Mouse (Mus musculus) neutrophil, adult 5-6 weeks (primary cell): ENCODE measurements around the gene Ddx39. TPM values are rescaled to one million over a fixed set of nuclear protein-coding genes. Genes with fewer than 3 reads are reported as not detected.
A peak's percentile ranks its signal among the peaks of the same experiment; 100 is the strongest.

Experiments used
- ATAC-seq: fragments of 151-379, 151-347 bp; 2 replicates; pipeline ENCODE4 v1.8.0; 2017; ENCODE audit warnings: mild to moderate bottlenecking, moderate TSS enrichment; ENCODE audit not compliant: insufficient number of reproducible peaks, poor library complexity, low FRiP score, severe bottlenecking; ENCODE audit errors: extremely low read depth
- total RNA-seq: library from RNA; stranded (forward); fragments of 200-1000 nt; gene quantifications from 2 replicates; pipeline ENCODE4 v1.2.3, GENCODE M21; 2017

The Ddx39 gene
- 47.5 and 56.8 TPM in 2 replicates for total RNA-seq

GRCm38 (mm10) chr8:83715031-83715690 is at the start of gene Ddx39:
TSS of gene Ddx39 (plus strand) at chr8:83715177.
- peak; percentile 87 for ATAC-seq

GRCm38 (mm10) chr8:83665969-83666865 is 48.8 kb upstream of the Ddx39 start, which contains the start of gene Ptger1:
TSS of gene Ptger1 (plus strand) at chr8:83666678.
- ATAC-seq = no peak

- ATAC-seq = no peak
Measured at GRCm38 (mm10) chr8:83666866-83667234, 48.1 kb upstream of the Ddx39 start.

- no peak for ATAC-seq
Measured at GRCm38 (mm10) chr8:83667526-83667925, 47.5 kb upstream of the Ddx39 start.

GRCm38 (mm10) chr8:83668010-83668916 is 46.7 kb upstream of the Ddx39 start:
- peak; percentile 21; the same call in 1 of the 2 replicates for ATAC-seq

- ATAC-seq = no peak
Measured at GRCm38 (mm10) chr8:83669013-83669412, 46.0 kb upstream of the Ddx39 start.

- ATAC-seq = no peak
Measured at GRCm38 (mm10) chr8:83672936-83673335, 42.0 kb upstream of the Ddx39 start.

GRCm38 (mm10) chr8:83674497-83674896 is 40.5 kb upstream of the Ddx39 start:
- no peak for ATAC-seq

- no peak for ATAC-seq
Measured at GRCm38 (mm10) chr8:83679866-83680265, 35.1 kb upstream of the Ddx39 start.

- ATAC-seq = no peak
Measured at GRCm38 (mm10) chr8:83680603-83681002, 34.4 kb upstream of the Ddx39 start.

- no peak for ATAC-seq
Measured at GRCm38 (mm10) chr8:83681099-83681498, 33.9 kb upstream of the Ddx39 start.

GRCm38 (mm10) chr8:83684517-83684916 is 30.5 kb upstream of the Ddx39 start:
- ATAC-seq = no peak

- ATAC-seq = no peak
Measured at GRCm38 (mm10) chr8:83689264-83689663, 25.7 kb upstream of the Ddx39 start.

- 0 out of 2 replicates have a peak, but pooled peaks have one; percentile 23 for ATAC-seq
Measured at GRCm38 (mm10) chr8:83693609-83694236, 21.3 kb upstream of the Ddx39 start.

GRCm38 (mm10) chr8:83694369-83695160 is 20.4 kb upstream of the Ddx39 start:
- ATAC-seq = no peak

GRCm38 (mm10) chr8:83695351-83696106 is 19.4 kb upstream of the Ddx39 start:
- peak; percentile 25; the same call in 1 of the 2 replicates for ATAC-seq
